Mouse (Mus musculus) thymus, adult 2 months (tissue): ENCODE results near the gene Abhd16a.

ENCODE experiments used
- CTCF ChIP-seq: fragments of 200-500 bp; IDR thresholded peaks from 2 replicates; pipeline ENCODE4 v1.5.1; 2012; ENCODE audit warnings: mild to moderate bottlenecking, control low read depth, low read length, moderate library complexity, borderline replicate concordance; ENCODE audit not compliant: control insufficient read depth, poor library complexity, insufficient read depth; ENCODE audit errors: extremely low read depth
- POLR2A ChIP-seq: fragments of 200-500 bp; IDR thresholded peaks from 2 replicates; pipeline ENCODE4 v1.6.1; 2012; ENCODE audit warnings: mild to moderate bottlenecking, low read length, control low read depth, moderate library complexity; ENCODE audit not compliant: control insufficient read depth, poor library complexity, insufficient read depth; ENCODE audit errors: extremely low read depth

GRCm38 (mm10) chr17:35088151-35088550 is 912 bp upstream of the Abhd16a start:
- TF ChIP-seq CTCF (no peak), POLR2A (no peak)
